ENCODE assay signal across 13 mouse cellular contexts in the genomic region with DNA sequence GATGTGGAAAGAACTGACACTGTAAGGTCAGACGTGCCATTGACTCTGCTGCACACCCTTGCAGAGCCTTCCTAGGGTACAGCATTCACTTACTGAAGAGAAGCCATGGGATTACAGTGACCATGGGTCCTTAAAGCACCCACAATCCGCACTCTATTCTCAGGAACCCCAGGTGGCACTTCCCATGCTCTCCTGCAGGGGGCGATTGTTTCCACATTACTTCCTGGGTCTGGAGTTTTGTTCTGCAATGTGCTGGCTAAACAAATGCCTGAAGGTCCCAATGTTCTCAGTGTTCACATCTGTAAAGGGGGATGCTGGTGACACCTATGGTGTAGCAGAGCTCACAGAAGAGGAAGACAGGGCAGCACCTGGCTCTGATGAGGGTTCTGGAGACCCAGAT.
A peak's percentile ranks its signal among the peaks of the same experiment; 100 is the strongest.
DNase-seq lines count a peak whose midpoint lies in the region; ATAC-seq and TF ChIP-seq lines count a peak whose summit lies in the region.
"Had no signal": no experiment of that assay in that cellular context is flagged by ENCODE, and none has a peak within 500 bp of the region (broad histone marks: within the 10 kb centered on the region; RNA-seq: fewer than 3 reads in every experiment).

No protein-coding gene starts in this region.

- no peaks in the 10 kb centered on the region for H3K27me3 ChIP-seq in cerebellum, adult 2 months (ENCODE audit: control insufficient read depth, insufficient read depth, low read length)
- no peaks in the 10 kb centered on the region for H3K27me3 ChIP-seq in liver, adult 2 months (ENCODE audit: control insufficient read depth, insufficient read depth, low read length)
- H3K27me3 ChIP-seq in liver, embryonic 11.5 days (replicated peaks; ENCODE audit: control insufficient read depth, insufficient read depth, low read length), result no peaks in the 10 kb centered on the region
- no peaks in the 10 kb centered on the region for H3K27me3 ChIP-seq in splenic B cell, adult 2 months (ENCODE audit: control insufficient read depth, insufficient read depth, low read length, poor library complexity, severe bottlenecking)
- no peaks in the 10 kb centered on the region for H3K27me3 ChIP-seq in midbrain, embryonic 14.5 days (ENCODE audit: control insufficient read depth, insufficient read depth, low read length)
- H3K27me3 ChIP-seq: megakaryocyte, embryonic 14.5 days; neural tube, embryonic 12.5 days had no signal

- H3K36me3 ChIP-seq in liver, adult 2 months (ENCODE audit: control insufficient read depth, insufficient read depth, low read length), result no peaks in the 10 kb centered on the region
- H3K36me3 ChIP-seq in liver, embryonic 11.5 days (ENCODE audit: control insufficient read depth, insufficient read depth, low read length), result no peaks in the 10 kb centered on the region
- H3K36me3 ChIP-seq in splenic B cell, adult 2 months (ENCODE audit: control insufficient read depth, insufficient read depth, low read length, poor library complexity, severe bottlenecking), result no peaks in the 10 kb centered on the region
- no peaks in the 10 kb centered on the region for H3K36me3 ChIP-seq in midbrain, embryonic 14.5 days (ENCODE audit: control insufficient read depth, insufficient read depth, low read length)
- H3K36me3 ChIP-seq: heart, embryonic 13.5 days; neural tube, embryonic 12.5 days had no signal

- 73% methylated on average over 3 of the region's 3 CpGs for WGBS in cerebellum, adult 2 months
- WGBS in liver, adult 2 months, result 70% methylated on average over 3 of the region's 3 CpGs
- WGBS in liver, embryonic 11.5 days, result 54% methylated on average over 3 of the region's 3 CpGs
- WGBS in midbrain, embryonic 14.5 days, result 75% methylated on average over 3 of the region's 3 CpGs

- H3K4me2 ChIP-seq in liver, embryonic 11.5 days, result no peak overlapping the region
- H3K4me2 ChIP-seq in midbrain, embryonic 14.5 days (ENCODE audit: low read length), result no peak overlapping the region
- H3K4me2 ChIP-seq: heart, embryonic 13.5 days; neural tube, embryonic 12.5 days had no signal

- TF ChIP-seq CTCF in cerebellum, adult 2 months (IDR thresholded peaks at IDR 0.05; ENCODE audit: borderline replicate concordance, insufficient read depth, low read depth, low read length), result peak; percentile 44; the same call in 1 of the 2 replicates
- peak; percentile 62 for TF ChIP-seq CTCF in liver, adult 2 months (IDR thresholded peaks at IDR 0.05; ENCODE audit: low read depth, low read length)

- no peak overlapping the region for H3K9ac ChIP-seq in liver, adult 2 months (ENCODE audit: low read depth, low read length)
- H3K9ac ChIP-seq in liver, embryonic 11.5 days (ENCODE audit: low read depth, low read length), result no peak overlapping the region
- H3K9ac ChIP-seq in midbrain, embryonic 14.5 days (replicated peaks; ENCODE audit: low read length), result no peak overlapping the region
- H3K9ac ChIP-seq: heart, embryonic 13.5 days; neural tube, embryonic 12.5 days had no signal

- H3K27ac ChIP-seq in cerebellum, adult 2 months (ENCODE audit: insufficient read depth, low read length), result no peak overlapping the region
- no peak overlapping the region for H3K27ac ChIP-seq in liver, adult 2 months (replicated peaks; ENCODE audit: insufficient read depth, low read depth, low read length)
- no peak overlapping the region for H3K27ac ChIP-seq in liver, embryonic 11.5 days (ENCODE audit: low read depth, low read length)
- no peak overlapping the region for H3K27ac ChIP-seq in midbrain, embryonic 14.5 days (replicated peaks; ENCODE audit: low read depth, low read length)
- H3K27ac ChIP-seq: heart, embryonic 13.5 days; neural tube, embryonic 12.5 days had no signal

- H3K4me3 ChIP-seq in cerebellum, adult 2 months (replicated peaks; ENCODE audit: insufficient read depth, low read depth, low read length), result no peak overlapping the region
- H3K4me3 ChIP-seq in liver, adult 2 months (ENCODE audit: insufficient read depth, low read depth, low read length), result no peak overlapping the region
- H3K4me3 ChIP-seq in liver, embryonic 11.5 days (ENCODE audit: low read depth, low read length), result no peak overlapping the region
- no peak overlapping the region for H3K4me3 ChIP-seq in midbrain, embryonic 14.5 days (replicated peaks; ENCODE audit: low read depth, low read length)
- H3K4me3 ChIP-seq: heart, embryonic 13.5 days; megakaryocyte, embryonic 14.5 days; neural tube, embryonic 12.5 days had no signal

- TF ChIP-seq POLR2A in cerebellum, adult 2 months (IDR thresholded peaks at IDR 0.05; ENCODE audit: borderline replicate concordance, insufficient read depth, low read length), result no peak
- no peak for TF ChIP-seq POLR2A in liver, adult 2 months (IDR thresholded peaks at IDR 0.05; ENCODE audit: extremely low read depth, insufficient read depth, low read length)

- ATAC-seq in liver, embryonic 11.5 days (replicated peaks; ENCODE audit: low FRiP score), result no peak
- no peak for ATAC-seq in frontal cortex, adult (ENCODE audit: low TSS enrichment)
- ATAC-seq in midbrain, embryonic 14.5 days (ENCODE audit: low FRiP score, low TSS enrichment), result no peak
- ATAC-seq: forebrain, embryonic 14.5 days had no signal

- no peaks in the 10 kb centered on the region for H3K9me3 ChIP-seq in liver, embryonic 11.5 days (ENCODE audit: control insufficient read depth, low read length)
- H3K9me3 ChIP-seq in midbrain, embryonic 14.5 days (ENCODE audit: control insufficient read depth, low read length), result 0 out of 2 replicates have a peak, but pooled peaks cover 3% of the 10 kb centered on the region

- peaks cover 18% of the 10 kb centered on the region for H3K4me1 ChIP-seq in cerebellum, adult 2 months (ENCODE audit: control insufficient read depth, insufficient read depth, low read length)
- no peaks in the 10 kb centered on the region for H3K4me1 ChIP-seq in liver, adult 2 months (ENCODE audit: control insufficient read depth, insufficient read depth, low read length)
- H3K4me1 ChIP-seq in liver, embryonic 11.5 days (replicated peaks; ENCODE audit: control insufficient read depth, insufficient read depth, low read length), result no peaks in the 10 kb centered on the region
- peaks cover 17% of the 10 kb centered on the region for H3K4me1 ChIP-seq in midbrain, embryonic 14.5 days (ENCODE audit: control insufficient read depth, insufficient read depth, low read length)
- H3K4me1 ChIP-seq: megakaryocyte, embryonic 14.5 days had no signal

- H3K79me2 ChIP-seq in liver, adult 2 months (ENCODE audit: control insufficient read depth, insufficient read depth, low read length), result no peaks in the 10 kb centered on the region

- DNase-seq in cerebellum, adult 2 months, result no peak
- DNase-seq in cerebellum, adult 11 months, result no peak
- DNase-seq in liver, adult 2 months (ENCODE audit: extremely low read depth, low read depth, low spot score), result peak; percentile 2
- DNase-seq in liver, embryonic 11.5 days (ENCODE audit: low spot score), result no peak
- peak; percentile 21 for DNase-seq in T-cell, adult 2 months (ENCODE audit: low spot score)
- DNase-seq in splenic B cell, adult 2 months (ENCODE audit: low read depth, low spot score), result peak; percentile 45
- DNase-seq in midbrain, embryonic 14.5 days, result no peak
- DNase-seq: kidney, adult 18-20 months had no signal

Comparison
In these comparisons a context has a peak if more than half of its experiments do, and no peak if none do; other contexts are left out.
1. DNase-seq: peak in liver, adult 2 months (single experiment), T-cell, adult 2 months (single experiment) and splenic B cell, adult 2 months (single experiment); none in cerebellum, adult 2 months (0 of 2), cerebellum, adult 11 months (single experiment), liver, embryonic 11.5 days (single experiment) and midbrain, embryonic 14.5 days (single experiment).